Mouse (Mus musculus) inflammation-experienced regulatory T-cells, adult 6 months (primary cell): Measurements from ENCODE around the gene Cachd1. TPM values are rescaled to one million over a fixed set of nuclear protein-coding genes. Genes with fewer than 3 reads are reported as not detected.

Experiments
- ATAC-seq: one replicate; pipeline ENCODE4 v1.8.0; 2017
- polyA plus RNA-seq, 3 experiments: library from polyadenylated mRNA; unstranded; fragments of 100-300 nt; shearing (Covaris generic); gene quantifications; one replicate each; pipeline ENCODE4 v1.2.1; 2017

The Cachd1 gene
- polyA plus RNA-seq, 3 experiments from 2014 or later = not detected

DNA sequence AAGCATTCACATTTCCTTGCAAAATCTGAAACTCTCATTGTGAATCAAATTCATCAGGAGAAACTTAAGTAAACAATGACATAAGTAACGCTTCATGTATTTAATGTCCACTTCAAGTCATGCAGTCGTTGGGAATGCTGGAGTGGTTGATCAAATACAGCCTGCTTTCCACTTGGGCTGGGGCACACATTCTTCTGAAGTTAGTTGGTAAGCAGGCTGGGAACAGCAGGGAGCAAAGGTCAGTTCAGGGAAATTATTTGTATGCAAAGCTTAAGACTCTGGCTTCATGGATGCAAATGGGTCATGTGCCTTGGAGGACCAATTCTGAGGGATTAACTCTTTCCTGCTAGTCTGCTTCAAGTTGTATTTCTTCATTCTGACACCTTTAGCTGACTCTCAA, 16.7 kb downstream of the Cachd1 start:
- ATAC-seq = no peak

- no peak for ATAC-seq
Measured at GRCm38 (mm10) chr4:100795523-100795922, 19.0 kb downstream of the Cachd1 start.

DNA sequence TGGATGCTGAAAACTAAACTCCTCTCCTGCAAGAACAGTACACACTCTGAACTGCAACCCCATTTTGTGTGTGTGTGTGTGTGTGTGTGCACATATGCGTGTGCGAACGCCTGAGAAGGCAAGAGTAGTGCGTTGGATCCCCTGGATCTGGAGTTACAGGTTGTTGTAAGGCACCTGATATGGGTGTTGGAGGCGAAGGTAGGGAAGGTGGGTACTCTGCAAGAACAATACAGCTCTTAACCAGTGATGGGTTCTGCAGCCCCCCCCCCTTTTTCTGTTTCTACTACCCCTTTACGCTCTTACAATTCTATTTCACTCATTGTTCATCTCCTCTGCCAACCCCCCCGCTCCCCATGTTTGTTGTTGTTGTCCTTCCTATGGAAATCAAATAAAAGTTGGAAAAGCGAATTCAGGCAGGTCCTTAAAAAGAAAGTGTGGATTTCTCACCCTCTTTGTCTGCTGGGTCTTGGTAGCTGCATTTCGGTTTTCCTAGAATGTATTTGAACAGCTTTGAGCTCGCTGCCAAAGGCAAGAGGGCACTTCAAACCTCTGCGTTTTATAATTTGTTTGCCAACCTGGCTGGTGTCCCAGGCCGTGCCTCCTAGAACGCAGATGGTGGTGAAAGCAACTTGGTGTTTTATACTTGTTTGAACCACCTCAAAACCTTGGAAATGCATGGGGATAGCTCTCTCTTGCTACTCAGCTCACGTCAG, 24.4 kb downstream of the Cachd1 start:
- ATAC-seq = no peak

- ATAC-seq = no peak
Measured at GRCm38 (mm10) chr4:100801443-100801786, 24.9 kb downstream of the Cachd1 start.

DNA sequence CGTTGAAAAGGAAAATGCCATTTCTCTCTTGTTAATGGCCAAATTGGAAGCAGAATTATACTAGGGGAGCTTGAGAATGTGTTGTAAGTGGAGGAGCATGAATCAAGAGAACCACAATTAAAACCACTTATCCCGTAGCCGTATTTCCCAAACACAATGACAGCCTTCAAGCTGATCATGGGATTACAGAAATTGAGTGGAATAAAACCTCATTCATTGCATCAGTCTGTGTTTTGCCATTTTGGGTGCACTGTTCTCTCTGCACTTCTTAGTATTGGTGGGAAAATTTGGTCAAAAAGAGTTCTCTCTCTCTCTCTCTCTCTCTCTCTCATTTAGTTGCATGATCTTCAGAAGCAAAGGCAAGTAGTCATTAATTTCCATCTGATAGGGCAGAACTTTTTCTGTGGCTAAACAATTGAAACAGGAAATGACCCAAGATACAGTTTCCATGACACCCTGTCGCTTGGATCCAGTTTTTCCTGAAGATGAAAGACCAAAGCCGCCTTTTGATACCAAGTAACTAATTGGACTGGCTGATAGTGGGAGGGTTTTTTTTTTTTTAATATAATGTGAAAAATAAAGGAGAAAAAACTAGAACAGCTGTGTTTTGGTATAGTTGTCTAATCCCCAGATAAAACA, 34.7 kb downstream of the Cachd1 start:
- no peak for ATAC-seq

DNA sequence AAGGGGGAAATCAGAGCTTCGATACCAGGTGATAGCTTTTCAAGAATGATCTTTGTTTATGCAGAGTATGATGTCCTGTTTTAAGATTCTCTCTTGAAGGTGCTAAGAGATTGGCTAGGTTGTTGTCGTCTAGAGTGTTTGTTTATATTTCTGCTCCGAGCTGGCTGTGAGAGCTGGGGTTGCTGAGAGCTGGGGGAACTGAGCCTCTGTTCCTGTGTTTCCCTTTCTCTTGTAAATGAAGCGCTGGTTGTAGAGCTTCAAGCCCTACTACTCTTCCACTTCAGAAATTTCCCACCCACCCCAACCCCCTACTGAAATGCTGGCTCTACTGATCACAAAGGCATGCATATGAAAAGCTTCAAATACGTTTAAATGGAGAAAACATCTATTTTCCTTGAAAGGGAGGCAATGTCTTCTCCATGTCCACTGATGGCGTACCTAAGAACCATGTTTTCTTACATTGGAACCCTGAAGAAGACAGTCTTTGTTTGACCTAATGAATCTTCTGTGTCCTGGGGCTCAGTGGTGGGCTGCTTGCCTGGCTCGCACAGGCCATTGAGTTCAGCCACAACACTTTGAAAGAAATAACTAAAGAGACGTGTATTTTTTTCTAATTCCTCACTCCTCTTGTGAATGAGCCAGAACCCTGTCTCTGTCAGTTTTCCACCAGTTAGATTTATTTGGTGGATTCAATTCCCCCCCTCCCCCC, 35.5 kb downstream of the Cachd1 start:
- ATAC-seq = no peak

GRCm38 (mm10) chr4:100813767-100814461, 37.4 kb downstream of the Cachd1 start:
- no peak for ATAC-seq

DNA sequence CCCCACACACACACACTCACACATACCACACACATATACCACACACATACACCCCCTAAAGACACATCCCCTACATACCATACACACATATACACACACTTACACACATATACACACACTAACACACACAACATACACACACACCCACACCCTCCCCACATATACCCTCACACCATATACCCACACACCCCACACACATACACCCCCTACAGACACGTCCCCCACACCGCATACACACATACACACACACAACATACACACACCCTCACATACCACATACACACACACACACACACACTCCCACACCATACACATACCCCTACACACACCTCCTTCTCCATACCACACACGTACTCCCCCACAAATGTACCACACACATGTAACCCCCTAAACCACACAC, 42.8 kb downstream of the Cachd1 start:
- ATAC-seq = no peak

GRCm38 (mm10) chr4:100822526-100822925, 46.1 kb downstream of the Cachd1 start:
- no peak for ATAC-seq

DNA sequence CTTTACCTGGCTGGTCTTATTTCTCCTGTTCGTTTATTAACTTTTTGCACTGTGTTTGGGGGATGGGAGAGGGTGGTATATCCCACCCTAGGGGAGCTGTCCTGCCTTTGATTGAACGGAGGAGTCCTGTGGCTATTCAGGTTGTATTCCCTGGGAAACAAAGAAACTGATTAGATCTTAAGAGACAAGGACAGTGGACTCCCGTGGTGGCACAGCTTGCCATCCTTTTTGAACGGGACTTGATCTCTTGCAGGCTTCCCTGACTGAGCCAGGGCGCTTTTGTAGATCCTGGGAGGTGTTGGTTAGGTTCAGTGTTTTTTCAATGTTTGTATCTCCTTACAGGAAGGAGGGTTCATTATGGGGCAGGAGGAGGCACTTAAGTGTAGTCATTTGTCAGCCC, 50.9 kb downstream of the Cachd1 start:
- no peak for ATAC-seq

DNA sequence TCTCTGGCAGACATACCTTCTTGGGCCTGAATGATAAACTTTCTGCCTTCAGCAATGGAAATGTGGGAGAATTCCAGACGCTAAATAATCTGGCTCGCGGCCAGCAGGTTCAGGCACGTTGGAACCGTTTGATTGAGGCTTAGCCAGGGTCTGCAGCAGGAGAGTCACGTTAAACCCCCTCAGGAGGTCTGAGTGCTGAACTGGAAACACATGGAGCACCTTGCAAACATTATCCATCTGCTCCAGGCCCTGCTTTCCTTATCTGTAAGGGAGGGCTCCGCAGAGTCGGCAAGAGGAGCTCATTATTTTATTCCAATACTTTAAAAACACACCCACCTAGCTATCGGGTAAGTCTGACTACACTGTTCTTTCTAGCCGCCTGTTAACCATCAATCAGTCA, 52.3 kb downstream of the Cachd1 start:
- ATAC-seq = no peak

DNA sequence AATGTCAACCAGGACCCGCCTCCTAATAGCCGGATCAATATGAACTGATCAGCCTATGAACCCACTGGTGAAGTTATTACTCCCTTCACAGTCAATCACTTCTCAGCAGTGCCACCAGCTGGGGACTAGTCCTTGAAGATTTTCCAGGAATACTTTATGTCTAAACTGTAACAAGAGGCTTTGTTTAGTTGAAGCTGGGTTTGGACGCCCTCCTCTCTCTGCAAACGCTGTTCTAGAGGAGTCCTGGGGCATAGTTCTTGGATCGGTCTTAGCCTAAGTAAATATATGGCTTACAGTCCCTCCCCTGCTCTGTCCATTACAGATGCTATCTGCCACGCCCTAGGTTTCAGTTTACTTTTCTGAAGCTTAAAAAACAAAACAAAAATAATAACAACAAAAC, 60.7 kb downstream of the Cachd1 start:
- no peak for ATAC-seq

DNA sequence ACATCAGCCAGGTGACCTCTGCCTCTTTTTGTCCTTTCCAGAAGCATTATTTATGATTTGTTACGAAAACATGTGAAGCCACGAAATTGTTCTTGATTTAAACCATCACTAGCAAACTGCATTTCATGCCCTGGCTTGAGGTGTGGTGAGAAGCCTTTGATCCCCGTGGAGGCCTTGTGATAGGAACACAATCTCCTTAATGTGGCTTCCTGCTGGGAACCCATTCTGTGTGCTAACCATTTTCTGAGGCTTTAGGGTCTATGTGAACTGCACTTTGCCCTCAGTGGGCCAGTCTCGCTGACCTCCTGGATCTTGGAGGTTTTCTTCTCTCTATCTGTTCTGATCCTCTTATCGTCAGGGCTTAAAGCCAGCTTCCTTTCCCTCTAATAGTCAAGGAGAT, 66.2 kb downstream of the Cachd1 start:
- ATAC-seq = no peak

GRCm38 (mm10) chr4:100843119-100843518, 66.6 kb downstream of the Cachd1 start:
- ATAC-seq = no peak

DNA sequence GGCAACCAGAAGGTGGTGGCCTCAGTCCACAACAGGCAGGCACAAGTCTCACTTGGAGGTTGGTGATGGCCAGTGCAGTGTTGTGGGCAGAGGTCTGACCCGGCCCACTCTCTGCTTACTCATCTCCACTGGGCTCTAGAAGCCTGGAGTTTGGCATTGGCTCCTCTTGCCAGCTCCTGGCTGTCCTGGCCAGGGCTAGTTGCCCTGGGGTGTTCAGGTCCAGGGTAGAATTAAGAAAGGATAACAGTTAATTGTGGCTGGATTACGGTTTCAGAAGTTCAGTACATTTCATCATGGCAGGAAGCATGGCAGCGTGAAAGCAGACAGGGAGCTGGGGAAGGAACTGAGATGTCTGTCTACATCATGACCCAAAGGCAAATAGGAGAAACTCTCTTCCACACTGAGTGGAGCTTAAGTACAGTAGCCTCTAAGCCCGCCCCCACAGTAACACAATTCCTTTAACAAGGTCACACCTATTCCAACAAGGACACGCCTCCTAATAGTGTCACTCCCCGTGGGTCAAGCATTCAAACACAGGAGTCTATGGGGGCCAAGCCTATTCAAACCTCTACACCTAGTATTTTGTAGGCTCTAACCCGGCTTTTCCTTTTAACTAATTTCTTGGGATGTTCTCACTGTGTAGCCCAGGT, 74.5 kb downstream of the Cachd1 start:
- no peak for ATAC-seq

DNA sequence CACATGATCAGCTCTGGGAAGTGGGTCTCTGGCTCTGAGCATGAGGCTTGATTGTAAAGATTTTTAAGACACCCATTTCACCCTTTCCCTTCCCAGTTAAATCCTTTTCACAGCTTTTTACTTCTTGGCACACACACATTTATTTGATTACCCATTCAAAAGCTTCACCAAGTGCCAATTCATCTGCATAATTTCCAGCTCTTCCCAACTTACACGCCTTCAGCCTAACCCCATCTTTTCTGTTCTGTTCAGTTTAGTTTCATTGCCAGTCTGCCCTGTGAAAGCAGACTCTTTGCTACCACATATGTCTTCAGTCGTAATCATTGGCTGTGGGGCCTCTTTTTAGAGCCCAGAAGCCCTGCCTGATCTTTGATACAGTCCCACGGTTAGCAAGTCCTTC, 76.0 kb downstream of the Cachd1 start:
- ATAC-seq = no peak

GRCm38 (mm10) chr4:100853426-100853825, 77.0 kb downstream of the Cachd1 start:
- ATAC-seq = no peak

DNA sequence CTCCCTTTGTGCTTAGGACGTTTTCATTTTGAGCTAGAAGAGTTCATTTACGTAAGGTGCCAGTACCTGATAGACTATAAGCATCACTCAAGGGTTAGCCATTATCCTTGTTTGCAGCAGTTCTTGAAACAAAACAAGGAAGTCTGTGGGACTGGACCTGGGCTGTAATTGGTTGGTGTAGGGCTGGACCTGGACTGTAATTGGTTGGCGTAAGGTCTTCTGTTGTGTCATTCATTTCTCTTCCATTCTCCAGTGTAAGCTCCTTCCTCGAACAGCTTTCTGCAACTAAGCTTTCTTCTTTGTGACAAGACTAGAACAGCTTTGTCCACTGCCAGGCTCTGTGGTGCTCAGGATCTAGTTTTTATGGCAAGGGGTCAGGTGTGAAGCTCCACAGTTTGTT, 78.9 kb downstream of the Cachd1 start:
- no peak for ATAC-seq

DNA sequence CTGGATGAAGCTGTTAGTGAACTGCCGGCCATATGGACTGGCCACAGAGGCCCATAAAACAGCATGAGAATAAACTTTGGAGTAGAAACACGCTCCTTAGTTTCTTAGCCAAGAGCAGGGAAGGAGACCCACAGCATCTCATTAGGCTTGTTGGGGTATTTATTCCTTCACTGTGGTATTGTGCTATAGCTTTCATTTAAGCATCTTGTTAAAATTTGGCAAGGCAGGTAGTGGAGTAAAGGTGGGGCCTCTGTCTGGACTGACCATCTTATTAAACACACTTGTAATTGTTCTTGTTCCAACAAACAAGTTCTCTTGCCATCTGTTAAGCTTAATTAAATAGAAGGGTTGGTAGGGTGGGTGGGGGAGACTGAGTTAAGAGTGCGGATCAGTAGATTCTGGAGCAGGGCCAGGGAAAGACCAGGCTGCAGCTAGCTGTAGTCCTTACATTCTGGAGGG, 81.0 kb downstream of the Cachd1 start:
- no peak for ATAC-seq

- ATAC-seq = no peak
Measured at GRCm38 (mm10) chr4:100863861-100864428, 87.5 kb downstream of the Cachd1 start.

DNA sequence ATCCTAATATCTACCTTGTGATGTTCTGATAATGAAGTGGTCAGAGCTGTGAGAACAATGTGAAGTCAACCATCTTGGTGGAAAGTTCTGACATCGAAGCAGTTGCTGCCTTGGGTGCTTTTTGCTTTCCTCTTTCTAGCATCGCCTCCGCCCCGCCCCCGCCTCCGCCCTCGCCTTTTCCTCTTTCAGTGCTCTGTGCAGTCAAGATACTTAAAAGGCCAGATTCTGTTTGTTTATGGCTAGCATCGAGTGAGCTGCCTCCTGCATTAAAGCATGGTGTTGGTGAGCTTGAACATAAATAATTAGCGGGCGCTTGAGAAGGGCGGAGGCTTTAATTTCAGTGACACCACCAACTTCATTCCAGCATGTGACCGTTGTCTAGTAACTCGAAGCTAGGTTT, 88.9 kb downstream of the Cachd1 start:
- no peak for ATAC-seq

DNA sequence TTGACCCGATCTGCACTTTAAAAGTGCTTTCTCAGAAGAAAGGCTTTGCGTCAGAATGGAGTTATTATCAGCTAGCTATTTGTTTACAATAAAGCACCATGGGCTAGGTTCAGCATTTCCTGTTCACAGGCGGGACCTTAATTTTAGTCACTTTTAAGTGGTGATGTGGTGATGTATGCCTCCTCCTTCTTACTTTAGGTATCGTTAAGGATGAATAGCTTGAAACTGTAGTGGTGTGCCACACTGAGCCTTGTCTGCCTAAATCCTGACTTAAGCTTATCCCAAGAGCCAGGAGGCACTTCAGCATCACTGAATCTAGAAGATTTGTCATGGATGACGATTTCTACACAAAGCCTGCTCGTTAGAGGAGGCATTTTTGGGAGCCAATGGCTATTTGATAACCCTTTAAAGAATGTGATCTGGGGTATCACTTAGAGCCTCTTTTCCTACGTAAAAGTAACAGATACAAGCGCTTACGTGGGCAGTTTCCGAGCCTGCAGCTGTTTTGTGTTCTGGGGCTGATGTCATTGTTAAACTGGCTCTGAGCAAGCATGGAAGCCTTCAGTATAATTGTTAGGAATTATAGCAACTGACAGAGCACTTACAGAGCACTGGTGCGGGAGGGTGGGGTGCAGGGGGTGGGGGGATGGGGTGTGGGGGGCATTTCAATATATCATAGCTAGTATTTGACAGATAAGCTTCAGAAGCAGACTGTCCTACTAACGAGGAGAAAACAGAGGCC, 89.7 kb downstream of the Cachd1 start:
- no peak for ATAC-seq
